Mouse (Mus musculus) heart, adult 2 months (tissue): ENCODE data around the gene Itpkb.

Experiments used
- CTCF ChIP-seq: fragments of 200-600 bp; IDR thresholded peaks from 2 replicates; pipeline ENCODE4 v1.8.1; 2022; ENCODE audit warnings: antibody characterized with exemption, mild to moderate bottlenecking, moderate library complexity
- POLR2A ChIP-seq: fragments of 200-500 bp; IDR thresholded peaks from 2 replicates; pipeline ENCODE4 v1.6.1; 2011; ENCODE audit warnings: mild to moderate bottlenecking, low read depth, low read length, control low read depth; ENCODE audit not compliant: insufficient read depth

GRCm38 (mm10) chr1:180331546-180332075, 1.3 kb downstream of the Itpkb start:
- TF ChIP-seq CTCF (no peak), POLR2A (no peak)
